Mouse (Mus musculus) heart, adult 18-20 months (tissue): ENCODE results near the gene Kcnk10. TPM values are rescaled to one million over a fixed set of nuclear protein-coding genes. Genes with fewer than 3 reads are reported as not detected.

Experiments
- DNase-seq, 2 experiments: peaks; one replicate each; pipeline ENCODE4 v3.0.0; 2021 to 2022; ENCODE audit warnings: mixed read lengths in 1 of 2
- total RNA-seq, 2 experiments: library from RNA; stranded (reverse); gene quantifications; 2 replicates each; pipeline ENCODE4 v1.2.3; 2021

The Kcnk10 gene
- total RNA-seq, 2 experiments from 2014 or later, result 0.05 TPM; not detected in 1

DNA sequence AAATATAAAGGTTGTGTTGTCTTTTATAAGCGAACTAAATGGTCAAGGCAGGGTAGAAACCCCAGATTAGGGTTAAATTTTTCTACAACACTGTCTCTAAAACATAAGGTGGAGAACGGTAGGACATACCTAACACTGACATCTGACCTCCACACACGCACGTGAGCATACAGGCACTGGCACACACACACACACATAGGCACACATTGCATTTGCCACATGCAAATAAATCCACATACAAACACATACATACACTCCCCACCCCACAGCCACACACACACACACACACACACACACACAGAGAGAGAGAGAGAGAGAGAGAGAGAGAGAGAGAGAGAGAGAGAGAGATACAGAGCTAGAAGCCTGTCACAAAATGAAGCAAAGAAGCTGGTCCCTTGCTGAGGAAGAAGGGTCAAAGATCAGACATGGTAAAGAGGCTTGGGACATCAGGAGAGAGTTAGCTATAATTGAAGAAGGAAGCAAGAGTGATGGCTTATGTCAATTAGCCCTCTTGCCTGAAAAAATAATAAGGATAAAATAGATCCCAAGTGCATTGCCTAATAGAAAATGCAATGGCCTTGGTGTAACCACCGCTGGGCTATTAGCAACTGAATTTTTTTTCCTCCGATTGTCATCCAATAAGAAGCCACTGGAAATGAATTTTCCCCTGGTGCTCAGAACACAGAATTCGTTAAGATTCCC lies 58.1 kb downstream of the Kcnk10 start:
- no peak for DNase-seq

DNA sequence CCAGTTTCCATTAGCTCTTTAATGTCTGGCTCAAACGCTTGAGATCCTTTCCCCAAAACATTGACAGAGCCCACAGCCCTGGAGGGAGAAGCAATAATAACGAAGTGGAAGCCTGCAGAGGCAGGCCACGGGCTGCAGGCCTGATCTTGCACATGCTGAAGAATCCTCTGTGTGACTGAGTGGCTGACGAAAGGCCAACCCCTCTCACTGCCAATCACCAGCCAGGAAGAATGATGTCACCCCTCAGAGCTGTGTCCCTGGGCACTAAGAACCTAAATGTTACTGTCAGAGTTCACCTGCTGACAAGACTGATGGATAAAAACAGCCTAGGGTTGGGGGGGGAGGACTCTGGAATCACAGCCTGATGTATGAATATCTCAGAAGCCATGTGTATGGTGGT lies 72.5 kb downstream of the Kcnk10 start:
- DNase-seq, result no peak

DNA sequence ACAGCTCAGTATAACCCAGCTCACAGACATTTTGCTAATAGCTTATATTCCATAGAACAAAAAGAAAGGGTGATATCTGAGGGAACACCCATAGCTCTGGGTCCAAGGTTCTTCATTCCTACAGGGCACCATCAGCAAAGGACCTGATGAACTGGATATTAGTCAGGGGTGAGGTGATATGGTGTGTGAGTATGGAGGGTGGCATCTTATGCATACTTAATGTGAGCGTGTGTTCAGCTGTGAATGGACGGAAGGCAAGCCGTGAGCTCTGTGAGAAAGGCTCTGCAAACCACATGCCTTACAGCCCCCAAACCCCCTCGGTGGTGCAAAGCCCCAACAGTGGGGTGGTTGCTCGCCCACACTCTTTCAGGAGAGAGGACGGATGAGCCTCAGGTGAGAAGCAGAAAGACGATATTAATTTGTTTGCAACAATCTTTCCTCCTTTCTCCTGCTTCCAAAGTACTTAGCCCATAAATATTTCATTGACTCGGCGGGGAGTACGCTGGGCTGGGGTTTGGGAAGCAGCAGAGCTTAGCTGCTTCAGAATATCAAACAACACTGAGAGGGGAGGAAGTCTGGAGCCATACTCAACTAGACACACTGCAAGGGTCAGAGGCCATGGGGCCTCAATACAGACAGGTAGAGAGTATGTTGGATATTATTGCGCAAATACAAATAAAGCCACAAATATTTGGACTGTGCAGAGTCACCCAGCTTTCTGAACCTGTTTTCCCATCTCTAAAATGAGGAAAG lies 76.4 kb downstream of the Kcnk10 start:
- DNase-seq, result no peak

DNA sequence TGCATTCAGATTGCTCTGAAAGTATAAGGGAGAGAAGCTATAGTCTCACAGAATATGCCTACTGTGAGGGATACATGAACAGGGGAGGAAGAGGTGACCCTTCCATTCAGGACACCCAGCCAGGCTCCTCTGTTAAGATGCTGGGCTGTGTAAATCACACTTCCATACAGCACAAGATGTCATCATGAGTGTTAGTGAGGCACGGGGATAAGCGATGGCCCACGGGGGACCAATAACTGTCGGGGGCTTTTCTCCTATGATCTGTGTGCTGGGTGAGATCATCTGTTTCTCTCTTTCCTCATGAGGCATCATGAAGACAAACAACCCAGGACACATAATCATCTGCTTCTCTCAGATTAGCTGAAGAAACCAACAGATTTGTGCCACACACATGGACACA lies 77.1 kb downstream of the Kcnk10 start:
- DNase-seq, result no peak

DNA sequence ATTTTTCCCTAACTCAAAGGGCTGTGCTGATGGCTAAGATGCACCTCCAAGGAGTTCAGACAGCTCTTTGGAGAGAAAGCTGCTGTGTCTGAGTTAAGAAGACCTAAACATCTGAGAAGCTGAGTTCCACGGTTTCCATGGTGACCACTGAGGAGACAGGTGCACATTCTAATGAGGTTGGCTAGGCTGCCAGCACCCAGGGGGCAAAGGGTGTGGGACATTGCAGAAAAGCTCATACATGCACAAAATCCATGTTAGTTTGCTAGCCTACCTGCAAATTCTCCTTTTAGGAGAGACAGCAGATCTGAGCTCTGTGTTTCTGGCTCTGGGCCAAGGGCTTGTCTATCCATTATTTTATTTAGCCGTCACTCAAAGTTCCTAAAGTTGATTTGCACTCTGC lies 96.7 kb downstream of the Kcnk10 start:
- DNase-seq, result no peak

DNA sequence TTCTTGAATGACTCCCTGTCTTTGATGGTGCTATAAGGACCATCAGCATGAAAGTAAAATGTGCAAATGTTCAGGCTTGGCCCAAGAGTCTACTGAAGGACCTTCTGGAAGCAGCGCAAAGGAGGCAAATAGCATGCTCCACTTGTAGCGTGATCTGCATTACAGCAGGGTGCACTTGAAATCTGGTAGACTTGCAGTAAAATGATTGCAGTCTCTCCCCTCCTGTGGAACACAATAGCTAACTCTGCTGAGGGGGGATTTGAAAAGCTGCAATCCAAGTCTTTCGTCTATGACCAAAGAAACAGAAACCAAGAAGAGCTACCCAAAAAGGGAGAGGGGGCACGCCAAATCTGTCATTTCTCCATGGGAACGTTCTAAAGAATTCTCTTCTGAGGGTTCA lies 97.1 kb downstream of the Kcnk10 start:
- DNase-seq, result no peak

DNA sequence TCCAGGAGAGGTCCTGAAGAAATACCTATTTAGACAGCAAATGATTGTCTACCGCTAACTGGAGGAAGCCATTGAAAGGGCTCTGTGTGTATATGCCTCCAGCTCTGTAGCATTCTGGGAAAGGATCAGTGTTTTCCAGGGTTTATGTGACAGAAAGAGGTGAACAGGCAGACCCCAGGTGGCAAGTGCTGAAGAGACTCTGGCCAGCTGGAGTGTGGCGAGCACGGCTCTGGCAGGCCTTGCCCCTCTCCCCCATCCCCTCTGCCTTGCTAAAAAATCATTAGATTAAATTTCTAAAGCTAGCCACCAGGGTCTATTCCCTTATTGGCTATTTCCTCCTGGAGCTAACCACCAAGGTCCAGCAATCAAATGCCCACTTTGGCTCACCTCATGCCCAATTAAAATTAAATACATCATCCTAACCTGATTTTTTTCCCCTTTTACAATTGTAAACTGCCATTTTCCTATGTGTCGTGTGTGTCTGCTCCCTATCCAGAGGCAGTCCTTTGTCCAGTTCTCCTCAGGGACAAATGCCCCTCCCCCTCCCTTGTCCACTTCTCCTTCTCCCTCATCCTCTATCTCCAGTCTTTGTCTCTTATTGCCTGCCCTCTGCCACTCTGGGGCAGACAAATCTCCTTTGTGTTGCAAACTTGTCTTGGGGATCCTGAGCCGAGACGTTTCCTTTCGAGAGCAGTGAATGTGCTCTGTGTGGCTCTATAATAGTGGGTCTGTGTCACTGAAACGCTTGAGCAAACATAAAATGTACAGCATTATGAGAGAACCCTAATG lies 100.2 kb downstream of the Kcnk10 start:
- no peak for DNase-seq

DNA sequence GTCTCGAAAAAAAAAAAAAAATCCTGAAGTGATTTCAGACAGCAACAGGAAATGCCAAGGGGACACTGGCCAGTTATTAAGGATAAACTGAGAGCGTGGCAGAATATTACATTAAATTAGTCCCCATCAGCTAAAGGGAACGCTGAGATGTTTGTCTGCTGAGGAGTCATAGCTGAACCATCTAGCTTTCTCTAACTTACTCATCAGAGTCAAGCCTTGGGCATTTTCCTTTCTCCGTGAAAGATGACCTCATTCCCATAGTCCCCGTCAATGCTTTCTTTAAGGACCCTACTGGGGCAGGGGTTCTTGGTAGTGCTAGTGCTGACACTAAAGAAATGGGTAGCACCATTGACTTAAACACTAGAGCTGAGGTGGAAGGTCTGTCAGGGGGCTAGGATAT lies 106.9 kb downstream of the Kcnk10 start:
- DNase-seq, result no peak

DNA sequence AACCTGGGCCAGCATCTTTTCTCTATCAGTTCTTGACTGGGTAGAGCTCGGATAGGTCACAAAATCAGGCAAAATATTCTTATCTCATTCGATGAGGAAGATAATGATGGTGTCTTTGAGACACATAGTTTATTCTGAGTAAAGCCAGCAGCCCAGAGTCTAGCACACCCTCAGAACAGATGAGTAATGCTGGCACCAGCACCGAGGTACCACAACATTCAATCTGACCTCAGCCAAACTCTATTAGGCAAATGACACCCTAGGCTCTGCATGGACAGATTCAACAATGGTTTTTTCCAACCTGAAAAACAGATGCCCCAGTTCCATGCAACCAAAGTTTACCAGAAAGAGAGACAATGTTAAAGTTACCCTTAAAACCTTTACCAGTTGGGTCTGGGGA lies 108.0 kb downstream of the Kcnk10 start:
- no peak for DNase-seq

DNA sequence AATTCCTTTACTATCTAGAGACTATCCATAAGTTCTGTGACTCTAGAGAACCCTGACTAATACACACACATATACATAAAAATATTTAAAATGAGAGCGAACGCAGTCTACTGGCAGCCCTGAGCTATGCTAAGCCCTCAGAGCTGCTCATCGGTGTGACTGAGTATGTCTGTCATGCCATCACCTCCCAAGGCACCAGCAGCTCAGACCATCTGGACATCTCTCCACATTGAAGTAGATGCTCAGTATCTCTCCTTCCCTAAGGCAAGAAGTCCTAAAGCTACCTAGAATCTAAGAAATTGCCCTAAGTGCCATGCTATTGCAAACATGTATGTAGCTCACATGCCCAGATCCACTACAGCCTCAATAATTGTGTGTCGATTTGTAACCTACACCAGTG lies 110.3 kb downstream of the Kcnk10 start:
- DNase-seq, result no peak

DNA sequence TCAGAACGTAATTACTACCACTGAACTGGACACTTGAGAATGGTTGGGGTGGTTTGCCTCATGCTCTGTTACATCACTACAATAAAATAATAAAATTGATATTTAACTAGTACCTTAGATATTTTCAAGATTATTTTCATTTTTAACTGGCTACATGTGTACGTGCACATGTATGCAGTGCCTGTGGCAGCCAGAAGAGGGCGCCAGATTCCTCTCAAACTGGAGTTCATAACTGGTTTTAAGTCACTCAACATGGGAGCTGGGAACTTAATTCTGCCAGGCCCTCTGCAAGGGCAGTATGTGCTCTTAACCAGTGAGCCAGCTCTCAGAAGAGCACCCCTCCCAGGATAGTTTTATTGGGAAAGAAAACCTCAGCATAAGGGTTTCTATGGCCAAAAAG lies 118.2 kb downstream of the Kcnk10 start:
- DNase-seq, result peak in 1 of 2 experiments; percentile 5

DNA sequence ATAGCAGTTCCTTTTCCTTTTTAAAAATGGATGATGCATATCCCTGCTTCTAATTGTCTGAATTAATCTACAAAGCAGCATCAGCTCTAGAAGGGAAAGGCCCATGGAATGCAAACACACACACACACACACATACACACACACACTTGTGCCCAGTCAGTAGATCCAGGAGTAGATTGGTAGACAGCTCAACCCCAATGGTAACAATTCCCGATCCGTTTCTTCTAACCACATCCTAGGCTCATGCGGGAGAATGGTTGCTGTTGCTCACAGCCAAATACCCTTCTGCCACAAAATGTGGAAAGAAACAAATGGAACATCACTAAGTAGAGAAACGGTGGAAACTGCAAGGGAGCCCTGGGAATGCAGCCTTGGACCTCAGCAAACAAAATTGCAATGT lies 119.2 kb downstream of the Kcnk10 start:
- no peak for DNase-seq

DNA sequence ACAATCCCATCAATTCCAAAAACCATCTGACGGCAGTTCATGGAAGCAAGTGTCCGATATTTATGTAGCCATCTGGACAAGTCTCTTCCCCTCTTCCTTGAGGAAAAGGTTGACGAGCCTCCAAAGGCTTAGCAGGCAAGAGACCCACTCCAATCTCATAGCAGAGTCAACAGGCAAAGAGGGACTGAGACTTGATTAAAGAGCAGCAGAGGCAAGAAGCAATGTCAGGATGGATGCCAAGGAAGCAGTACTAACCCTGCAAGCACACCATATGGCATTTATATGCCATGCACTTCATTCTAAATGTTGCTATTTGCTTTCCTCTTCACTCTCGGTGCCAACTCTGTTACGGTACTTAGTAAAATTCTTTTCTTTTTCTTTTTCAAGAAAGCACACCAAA lies 119.6 kb downstream of the Kcnk10 start:
- no peak for DNase-seq

DNA sequence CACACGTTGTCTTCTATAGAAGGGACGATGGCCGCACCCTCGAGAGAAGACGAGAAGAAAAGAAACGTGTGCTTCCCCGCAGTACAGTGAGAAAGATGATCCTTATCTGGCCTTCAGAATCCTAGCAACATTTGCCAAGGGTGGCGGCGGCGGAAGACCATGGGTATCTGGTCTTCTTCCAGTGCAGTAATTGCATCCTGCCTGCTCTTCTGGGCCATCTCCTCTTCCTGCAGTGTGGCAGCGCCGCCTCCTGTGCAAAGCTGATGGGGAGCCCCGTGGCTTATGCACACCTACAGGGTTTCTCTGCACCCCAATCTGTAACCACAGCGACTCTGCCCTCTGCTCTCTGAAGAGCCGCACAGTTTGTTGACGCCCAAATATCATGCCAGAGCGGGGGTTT lies 124.9 kb downstream of the Kcnk10 start:
- DNase-seq, result no peak

DNA sequence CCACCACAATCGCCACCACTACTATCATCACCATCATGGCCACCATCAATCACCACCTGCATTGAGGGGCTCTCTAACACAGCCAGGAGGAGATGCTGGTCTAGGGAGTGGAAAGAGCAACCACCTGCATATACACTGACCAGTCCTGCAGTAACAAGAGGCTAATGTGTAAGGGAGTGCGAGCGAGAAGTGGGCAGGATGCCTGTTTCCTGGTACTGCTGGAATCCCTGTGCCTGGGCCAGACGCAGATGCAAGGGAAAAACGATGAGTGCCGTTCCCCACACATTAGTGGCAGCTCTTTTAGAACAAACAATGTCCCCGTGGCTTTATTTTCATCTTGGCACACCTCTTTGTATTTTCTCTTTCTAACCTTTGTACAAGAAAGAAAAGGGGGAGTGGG lies 125.5 kb downstream of the Kcnk10 start:
- no peak for DNase-seq

DNA sequence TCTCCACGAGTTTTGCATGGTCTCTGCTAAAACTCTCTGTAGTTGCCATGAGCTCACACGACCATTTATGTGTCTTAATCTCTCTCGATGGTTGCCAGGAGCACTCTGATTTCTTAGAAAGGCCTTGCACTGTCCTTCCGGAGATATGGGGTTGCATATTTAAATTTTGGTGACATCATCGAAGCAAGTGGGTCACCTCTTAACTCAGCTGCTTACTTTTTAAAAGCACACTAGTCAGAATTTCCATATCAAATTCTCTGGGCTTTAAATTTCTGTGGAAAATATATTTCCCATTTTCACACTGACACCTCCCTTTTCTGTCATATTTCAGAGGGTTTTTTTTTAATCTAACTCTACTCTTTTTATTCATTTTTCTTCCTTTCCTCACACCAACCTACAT lies 132.5 kb downstream of the Kcnk10 start:
- DNase-seq, result no peak

DNA sequence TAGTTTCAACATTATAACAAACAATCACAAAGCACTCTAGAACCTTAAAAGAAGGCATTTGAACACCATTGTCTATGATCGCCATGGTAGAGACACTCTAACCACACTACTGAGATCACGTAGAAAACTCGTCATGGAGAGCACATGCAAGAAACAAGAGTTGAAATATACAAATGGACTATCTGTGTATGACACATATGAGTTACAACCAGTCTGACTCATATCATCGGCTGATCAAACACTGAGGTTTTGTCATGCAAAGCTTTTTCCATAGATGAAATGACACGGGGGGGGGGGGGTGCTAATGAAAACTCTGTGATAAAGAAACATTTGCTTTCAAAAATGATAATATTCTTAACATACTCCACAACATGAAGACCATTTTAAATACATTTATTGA lies 133.2 kb downstream of the Kcnk10 start:
- no peak for DNase-seq

DNA sequence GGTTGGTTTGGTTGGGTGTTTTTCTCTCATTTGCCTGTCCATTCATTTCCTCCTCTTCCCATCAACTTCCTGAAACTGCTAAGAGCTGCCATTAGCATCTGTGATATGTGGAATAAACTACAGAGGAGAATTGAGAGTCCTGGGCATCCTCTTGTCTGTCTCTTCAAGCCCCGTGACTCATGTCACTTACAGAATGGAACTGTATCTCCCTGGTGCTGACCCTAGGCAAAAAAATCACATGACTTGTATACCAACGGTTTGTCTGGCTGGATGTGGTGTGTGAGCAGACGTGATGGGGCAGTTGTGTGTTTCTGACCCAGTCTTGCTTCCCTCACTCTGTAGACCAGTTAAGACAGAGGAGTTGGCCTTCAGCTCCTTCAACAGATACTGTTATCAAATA lies 134.4 kb downstream of the Kcnk10 start:
- no peak for DNase-seq

DNA sequence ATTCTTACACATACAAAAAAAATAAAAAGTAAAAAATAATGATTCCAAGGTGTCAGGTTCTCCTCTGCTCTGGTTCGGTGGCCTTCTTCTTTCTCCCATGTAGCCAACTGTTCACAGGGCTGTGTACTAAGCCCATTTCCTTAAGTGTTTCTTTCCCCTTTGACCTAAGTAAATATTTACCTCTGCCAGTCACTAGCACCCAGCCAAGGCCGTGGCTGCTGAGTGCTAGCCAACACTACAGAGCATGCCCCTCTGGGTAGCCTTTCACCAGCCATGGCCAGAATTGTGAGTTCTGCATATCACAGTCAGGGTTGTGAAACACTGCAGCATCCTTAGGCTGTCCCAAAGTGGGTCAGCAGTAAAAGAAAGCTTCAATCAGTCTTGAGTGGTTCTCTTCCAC lies 140.0 kb downstream of the Kcnk10 start:
- DNase-seq, result no peak

DNA sequence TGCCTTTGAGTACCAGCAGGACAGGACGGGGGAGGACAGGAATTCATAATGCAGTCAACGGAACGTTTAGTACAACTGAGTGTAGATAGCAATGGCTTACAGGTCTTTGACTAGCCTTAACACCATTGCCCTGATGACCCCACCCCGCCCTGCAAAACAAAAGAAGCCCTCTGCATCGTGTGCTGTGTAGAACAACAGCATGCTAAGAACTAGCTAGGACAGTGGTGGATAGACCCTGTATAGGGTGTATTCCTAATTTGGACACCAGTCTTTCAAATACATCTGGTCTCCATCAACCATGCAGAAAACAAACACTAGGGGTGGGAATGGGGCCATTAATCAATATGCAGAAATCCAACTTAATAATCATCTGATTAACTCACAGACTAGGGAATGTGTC lies 147.4 kb downstream of the Kcnk10 start:
- no peak for DNase-seq

DNA sequence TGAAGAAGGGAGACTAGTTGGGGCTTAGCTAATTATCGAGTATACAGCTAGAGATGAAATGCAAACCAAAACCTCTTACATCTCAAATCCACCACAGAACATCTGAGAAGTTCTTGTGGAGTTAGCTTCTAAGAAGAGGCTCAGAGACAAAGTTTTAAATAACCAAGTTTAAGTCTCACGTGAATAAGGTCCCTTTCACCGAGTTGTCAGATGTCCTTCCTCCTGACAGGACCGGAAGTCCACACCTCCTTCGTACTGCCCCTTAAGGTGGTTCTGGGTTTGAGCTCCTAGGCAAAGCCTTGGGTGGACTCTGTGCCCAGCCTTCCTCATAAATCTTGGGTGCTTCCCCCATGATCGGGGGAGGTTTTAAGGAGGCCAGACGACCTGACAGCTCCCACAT lies 156.8 kb downstream of the Kcnk10 start:
- no peak for DNase-seq

DNA sequence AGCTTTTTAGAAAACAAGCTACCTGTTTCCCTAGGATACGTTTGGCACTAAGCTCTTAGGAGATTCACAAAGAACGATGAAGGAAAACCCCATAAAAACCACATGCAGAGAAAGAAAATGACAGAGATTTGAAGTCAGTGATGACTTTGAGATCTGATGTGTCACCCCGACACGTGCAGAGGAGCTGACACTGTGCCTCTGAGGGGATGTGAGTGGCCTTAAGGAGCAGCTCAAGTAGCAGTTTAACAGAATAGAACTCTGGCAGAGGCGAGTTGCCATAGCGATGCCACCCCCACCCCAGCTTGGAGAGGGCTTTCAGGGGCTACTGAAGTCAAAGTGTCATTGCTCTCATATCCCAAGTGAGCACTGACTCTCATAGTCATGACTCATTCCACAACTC lies 158.3 kb downstream of the Kcnk10 start:
- no peak for DNase-seq

DNA sequence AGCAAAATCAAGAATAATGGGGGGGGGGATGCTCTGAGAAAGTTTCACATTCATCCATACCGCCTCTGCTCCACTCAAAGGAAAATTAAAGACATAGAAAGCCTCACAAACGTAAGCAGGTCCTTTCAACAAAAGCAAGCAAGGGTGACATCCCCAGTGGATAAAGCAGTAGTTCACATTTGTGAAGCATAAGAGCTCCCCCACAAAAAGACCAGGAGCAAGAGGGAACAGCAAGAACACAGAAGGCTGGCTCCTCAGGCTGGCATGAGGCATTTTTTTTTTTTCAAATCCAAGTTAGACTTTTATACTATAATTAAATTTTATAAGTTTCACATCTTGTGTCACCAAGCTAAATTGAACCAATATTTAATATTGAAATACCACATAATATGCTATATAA lies 168.5 kb downstream of the Kcnk10 start:
- no peak for DNase-seq
